Mouse (Mus musculus): ENCODE measurements at regions not wholly inside any gene's neighbourhood (a gene's known extent, or its start where the extent isn't known, plus 50 kb on each side); places are given as distances from the start of the nearest gene placed in this dataset.
A peak's percentile ranks its signal among the peaks of the same experiment; 100 is the strongest.

- DNase-seq (ENCODE audit: low spot score in 2 of 2): no peak
Measured at GRCm38 (mm10) chr6:4398599-4398980, 106.0 kb upstream of the Col1a2 start.

DNA sequence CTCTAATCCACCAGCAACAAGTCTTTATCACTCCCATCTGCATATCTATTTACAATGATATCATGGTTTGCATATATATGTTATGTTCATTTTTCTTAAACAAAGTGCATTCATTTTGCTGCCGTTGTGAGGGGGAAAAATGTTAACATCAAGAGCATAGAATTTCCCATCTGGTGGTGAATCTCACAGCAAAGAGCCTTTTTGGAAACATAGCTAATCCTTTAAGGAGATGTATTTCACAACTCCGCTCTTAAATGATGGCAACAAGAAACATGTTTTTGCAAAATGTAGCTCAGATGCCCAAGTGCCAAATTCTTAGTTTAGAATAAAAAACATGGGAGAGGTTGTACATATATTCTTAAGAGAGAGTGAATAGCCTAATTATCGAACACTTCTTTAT is 99.3 kb upstream of the Col1a2 start:
- no peak for DNase-seq (ENCODE audit: low spot score in 2 of 2)

DNA sequence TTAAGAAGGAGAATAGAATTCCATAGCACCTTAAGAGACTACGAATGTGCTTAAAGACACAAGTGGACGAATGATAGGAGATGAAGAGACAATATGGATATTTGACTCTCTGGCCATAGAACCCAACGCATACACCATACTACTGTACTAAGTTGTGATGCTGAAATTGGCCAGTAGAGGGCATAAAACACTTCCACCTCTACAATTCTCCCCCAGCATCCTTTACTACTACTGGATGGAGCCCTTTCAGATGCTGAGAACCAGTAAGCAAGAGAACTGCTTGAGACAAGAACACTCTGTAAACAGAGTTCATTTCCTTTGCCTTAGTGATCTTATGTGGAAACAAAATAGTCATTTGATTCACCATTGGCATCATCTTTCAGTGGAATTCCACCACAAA is 96.9 kb upstream of the Col1a2 start:
- DNase-seq (ENCODE audit: low spot score in 2 of 2): no peak

DNA sequence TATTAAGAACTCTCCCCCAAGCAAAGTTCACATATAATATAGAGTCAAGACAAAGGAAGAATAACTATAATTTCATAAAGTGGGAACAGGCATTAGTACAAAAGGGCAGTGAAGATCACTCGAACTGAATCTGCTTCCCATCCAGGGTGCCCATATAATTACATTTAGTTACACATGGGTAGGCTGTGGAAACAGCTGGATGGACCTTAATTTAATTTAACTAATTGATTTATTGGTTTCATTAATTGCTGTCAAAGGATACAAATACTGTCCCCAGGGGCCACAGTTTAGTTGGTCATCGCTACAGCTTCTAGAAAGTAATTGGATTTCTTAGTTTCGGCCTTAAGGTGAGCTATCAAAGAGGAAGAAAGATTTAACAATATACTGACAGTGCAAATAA is 91.4 kb upstream of the Col1a2 start:
- DNase-seq (ENCODE audit: low spot score in 2 of 2): no peak

- peak; percentile 16 to 34 for DNase-seq (ENCODE audit: low spot score in 2 of 2)
Measured at GRCm38 (mm10) chr6:4414166-4414565, 90.4 kb upstream of the Col1a2 start.

DNA sequence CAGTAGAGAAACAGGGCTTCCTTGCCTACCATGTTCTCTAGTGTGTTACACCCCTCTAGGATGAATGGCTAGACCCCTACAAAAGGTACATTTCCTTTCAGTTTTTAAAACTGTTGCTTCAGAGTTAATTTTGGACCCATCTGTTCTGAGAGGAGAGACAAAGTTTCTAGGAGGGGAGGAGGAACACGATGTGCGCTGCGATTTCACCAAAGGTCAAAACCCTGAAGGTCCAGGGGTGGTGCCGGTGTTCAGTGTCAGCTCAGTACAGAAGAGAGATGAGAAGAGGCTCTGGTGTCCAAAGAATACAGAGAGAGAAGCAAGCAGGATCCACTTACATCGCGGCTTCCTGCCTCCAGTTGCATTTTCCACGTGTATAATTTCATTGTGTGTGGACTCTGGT is 89.4 kb upstream of the Col1a2 start:
- DNase-seq (ENCODE audit: low spot score in 2 of 2): no peak

DNA sequence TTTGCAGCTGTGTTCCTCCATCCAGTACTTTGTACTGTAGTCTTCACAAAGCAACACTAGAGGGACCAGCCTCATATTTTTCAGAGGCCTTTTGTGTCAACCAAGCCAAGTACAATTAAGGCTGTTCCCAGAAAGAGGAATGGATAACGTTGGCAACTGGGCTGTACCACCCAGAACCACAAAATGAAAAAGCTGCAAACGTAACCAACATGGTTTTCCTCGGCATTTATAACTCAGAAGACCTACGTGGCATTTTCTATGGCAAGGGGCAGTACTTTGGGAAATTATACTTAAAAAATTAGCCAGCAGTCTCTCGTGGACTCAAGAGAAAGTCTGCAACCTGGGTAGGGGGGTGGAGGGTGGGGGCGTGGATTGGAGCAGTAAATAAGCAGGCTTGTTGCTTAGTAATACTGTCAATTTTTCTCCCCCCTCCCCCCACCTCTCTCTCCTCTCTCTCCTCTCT is 87.3 kb upstream of the Col1a2 start:
- peak in 1 of 2 experiments; percentile 14 for DNase-seq (ENCODE audit: low spot score in 2 of 2)

DNA sequence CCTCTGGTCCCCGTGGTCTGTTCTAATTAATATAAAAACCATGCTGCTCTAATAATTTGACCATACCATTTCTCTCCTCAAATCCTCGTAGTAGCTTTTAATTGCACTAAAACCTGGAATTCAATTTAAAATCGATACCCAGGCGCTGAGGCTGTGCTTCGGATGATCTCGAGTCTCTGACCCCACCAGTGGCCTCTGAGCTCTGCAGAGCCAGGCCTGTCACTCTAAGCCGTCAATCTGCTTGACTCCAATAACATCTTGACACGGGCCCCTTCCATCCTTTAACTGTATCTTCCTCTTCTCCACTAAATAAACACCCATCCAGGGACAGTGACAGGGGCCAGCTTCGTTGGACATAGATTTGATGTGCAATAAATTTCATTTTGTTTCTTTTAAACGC is 86.2 kb upstream of the Col1a2 start:
- DNase-seq (ENCODE audit: low spot score in 2 of 2): no peak

- no peak for DNase-seq (ENCODE audit: low spot score in 2 of 2)
Measured at GRCm38 (mm10) chr6:4418941-4419351, 85.7 kb upstream of the Col1a2 start.

DNA sequence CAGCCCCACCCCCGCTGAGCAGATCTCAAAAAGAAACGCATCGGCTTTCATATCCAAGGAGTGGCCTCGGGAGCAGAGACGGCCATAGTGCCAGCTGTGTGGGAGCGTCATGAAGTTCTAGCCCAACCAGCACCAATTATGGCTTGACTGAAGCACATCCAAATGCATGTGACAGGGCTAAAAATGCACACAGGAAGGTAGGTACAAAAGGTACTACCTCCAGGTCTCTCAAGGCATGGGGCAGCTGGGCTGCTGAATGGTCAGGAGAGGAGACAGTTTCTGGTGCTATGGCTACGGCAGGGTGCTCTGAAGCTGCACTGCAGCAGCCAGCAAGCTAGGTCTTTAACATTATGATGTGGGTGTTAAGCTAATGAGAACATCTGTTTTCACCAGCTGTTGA is 83.1 kb upstream of the Col1a2 start:
- no peak for DNase-seq (ENCODE audit: low spot score in 2 of 2)

GRCm38 (mm10) chr6:4427122-4427521 is 77.5 kb upstream of the Col1a2 start:
- DNase-seq (ENCODE audit: low spot score in 2 of 2): no peak

DNA sequence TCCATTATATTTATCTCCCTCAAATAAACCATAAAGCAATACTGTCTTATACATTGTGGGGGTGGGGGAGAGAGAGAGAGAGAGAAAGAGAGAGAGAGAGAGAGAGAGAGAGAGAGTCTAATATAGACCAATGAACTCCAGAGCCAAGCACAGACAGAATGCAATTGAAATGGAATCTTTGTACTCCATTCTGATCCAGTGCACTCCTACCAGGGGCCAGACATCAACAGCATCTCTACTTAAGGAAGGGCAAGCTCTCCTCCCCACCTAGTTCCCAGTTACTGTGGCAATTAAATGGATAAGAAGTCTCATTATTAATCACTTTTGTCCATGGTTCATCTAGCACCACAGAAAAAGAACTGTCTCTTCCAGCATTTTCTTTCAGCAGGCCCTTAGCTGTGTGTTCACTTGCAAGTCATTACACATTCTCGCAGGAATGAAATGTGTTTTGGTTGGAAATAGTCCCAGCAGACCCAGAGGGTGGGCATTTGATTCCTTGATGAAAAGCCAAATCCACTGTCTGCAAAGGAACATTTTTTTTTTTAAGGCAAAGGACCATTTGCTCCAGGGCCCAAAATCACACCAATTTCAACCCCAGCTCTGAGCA is 73.8 kb upstream of the Col1a2 start:
- peak in 1 of 2 experiments; percentile 10 for DNase-seq (ENCODE audit: low spot score in 2 of 2)

DNA sequence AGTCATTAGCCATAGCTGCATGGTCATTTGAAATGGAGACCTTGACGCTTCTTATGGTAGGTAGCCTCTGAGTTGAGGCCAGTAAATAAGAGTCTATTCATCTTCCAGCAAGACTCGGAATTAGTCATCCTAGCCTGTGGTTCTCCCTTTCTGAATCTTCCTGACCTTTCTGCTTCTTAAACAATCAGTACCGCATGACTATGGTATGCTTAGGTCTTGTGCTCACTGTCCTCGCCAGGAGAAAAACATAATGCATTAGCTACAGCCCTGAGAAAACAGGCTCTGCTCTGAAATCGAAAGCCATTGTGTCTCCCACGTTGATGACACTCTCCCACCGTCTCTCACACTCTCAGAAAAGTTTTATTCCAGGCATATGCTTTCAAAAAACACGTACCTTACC is 72.4 kb upstream of the Col1a2 start:
- no peak for DNase-seq (ENCODE audit: low spot score in 2 of 2)

DNA sequence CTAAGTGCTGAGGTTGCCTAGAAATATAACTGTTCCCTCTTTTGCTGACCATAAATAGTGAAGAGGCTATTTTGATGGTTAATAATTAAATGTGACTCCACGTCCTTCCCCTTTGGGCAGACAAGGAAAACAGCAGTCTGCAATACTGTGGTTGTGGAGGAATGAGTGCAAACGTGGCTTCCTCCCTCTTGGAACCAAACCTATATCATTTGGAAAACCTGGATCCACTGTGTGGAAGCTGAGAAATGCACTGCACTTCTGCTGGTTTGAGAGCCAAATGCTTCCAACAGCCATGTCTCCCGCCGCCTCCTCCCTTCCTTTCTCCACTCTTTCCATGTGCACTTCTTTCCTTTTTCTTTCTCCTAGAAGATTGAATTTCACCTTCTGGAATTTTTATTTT is 68.2 kb upstream of the Col1a2 start:
- DNase-seq (ENCODE audit: low spot score in 2 of 2): no peak

DNA sequence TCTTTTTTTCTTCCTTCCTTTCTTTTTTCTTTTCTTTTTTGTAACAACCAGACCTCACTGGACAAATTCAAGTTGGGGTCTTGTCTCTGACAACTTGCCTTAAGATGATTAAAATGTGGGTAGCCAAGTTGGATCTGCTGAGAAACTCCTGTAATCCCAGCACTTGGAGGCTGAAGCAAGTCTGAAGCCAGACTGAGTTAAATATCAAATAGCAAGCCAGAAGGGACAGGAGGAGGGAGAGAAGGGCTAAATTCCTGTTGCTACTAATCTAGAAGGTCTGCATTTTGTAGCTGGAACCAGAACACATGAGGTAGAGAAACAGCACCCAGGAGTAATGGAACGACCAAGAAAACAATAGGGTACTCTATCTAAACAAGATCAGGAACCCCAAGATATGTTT is 67.7 kb upstream of the Col1a2 start:
- DNase-seq (ENCODE audit: low spot score in 2 of 2): no peak

GRCm38 (mm10) chr6:4441618-4442167 is 62.9 kb upstream of the Col1a2 start:
- DNase-seq (ENCODE audit: low spot score in 2 of 2): no peak

- no peak for DNase-seq (ENCODE audit: low spot score in 2 of 2)
Measured at GRCm38 (mm10) chr6:4445906-4446305, 58.7 kb upstream of the Col1a2 start.

DNA sequence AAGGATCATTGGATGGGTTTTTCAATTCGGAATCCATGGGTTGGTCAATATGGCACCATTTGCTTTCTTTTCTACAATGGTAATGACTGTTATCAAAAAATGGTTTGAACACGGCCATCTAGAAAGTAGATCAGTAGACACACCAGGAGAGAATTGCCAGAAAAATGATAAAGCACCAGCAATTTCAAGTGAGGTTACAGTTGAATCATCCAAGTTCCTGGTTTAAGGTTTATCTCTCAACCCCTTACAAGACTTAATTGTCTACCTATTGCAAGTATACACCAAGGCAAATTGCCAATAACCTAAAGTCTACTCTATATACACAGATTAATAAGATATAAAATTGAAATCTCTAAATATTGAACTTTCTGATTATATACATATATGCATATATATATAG is 53.4 kb upstream of the Col1a2 start:
- DNase-seq (ENCODE audit: low spot score in 2 of 2): no peak
